Mouse (Mus musculus) adipocyte (in vitro differentiated cells): ENCODE measurements around the gene Efna3.

Experiments
- DNase-seq: peaks from one replicate; pipeline ENCODE4 v3.0.0-alpha.2; 2016; ENCODE audit warnings: low spot score

Efna3 gene

DNA sequence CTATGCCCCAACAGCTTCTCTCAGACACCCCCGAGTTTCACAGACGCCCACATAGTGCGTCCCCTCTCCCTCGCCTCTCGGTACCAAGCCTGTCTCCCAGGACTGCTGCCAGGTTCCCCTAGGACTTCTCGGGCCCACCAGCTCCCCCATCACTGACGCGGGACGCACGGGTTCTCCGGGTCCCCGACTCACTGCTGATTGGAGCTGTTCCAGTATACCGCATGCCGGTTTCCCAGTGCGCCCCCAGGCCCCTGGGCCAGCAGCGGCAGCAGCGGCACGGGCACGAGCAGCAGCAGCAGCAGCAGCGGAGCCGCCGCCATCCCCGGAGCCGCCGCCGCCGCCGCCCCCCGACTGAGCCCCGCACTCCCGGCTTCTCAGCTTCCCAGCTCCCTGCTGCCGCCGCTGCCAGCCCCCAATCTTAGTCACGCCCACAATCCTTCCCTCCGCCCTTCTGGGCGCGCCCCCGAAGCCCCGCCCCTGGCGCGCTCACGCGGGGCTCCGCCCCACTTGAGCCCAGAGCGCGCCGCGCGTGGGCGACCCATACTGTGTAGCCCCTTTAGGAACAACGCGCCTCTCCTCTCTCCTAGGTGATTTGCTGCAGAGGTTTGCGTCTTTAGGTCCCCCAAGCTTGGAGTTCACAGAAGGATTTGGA is at the start of gene Efna3:
Gene Efna3 (minus strand): TSS at position 452 of the 652 bp plus-strand sequence.
- DNase-seq, result no peak

DNA sequence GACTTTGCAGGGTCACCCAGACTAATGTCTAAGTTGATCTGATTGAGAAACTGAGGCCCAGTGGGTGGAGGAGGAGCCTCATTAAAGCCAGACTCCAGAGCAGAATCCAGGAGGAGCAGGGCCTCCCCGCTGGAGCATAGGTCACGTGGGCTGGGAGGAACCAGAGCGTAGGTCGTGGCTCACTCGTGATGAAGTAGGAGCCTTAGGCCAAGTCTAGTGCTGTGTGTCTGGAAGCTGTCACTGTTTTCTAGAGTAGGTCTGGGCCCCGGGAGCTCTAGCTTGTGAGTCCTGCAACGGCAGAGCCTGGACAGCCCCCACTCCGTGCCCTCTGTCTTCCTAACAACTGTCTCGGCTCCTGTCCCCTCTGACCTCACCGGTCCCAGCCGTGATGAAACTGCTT is 44.6 kb upstream of the Efna3 start:
- DNase-seq, result peak; percentile 86

DNA sequence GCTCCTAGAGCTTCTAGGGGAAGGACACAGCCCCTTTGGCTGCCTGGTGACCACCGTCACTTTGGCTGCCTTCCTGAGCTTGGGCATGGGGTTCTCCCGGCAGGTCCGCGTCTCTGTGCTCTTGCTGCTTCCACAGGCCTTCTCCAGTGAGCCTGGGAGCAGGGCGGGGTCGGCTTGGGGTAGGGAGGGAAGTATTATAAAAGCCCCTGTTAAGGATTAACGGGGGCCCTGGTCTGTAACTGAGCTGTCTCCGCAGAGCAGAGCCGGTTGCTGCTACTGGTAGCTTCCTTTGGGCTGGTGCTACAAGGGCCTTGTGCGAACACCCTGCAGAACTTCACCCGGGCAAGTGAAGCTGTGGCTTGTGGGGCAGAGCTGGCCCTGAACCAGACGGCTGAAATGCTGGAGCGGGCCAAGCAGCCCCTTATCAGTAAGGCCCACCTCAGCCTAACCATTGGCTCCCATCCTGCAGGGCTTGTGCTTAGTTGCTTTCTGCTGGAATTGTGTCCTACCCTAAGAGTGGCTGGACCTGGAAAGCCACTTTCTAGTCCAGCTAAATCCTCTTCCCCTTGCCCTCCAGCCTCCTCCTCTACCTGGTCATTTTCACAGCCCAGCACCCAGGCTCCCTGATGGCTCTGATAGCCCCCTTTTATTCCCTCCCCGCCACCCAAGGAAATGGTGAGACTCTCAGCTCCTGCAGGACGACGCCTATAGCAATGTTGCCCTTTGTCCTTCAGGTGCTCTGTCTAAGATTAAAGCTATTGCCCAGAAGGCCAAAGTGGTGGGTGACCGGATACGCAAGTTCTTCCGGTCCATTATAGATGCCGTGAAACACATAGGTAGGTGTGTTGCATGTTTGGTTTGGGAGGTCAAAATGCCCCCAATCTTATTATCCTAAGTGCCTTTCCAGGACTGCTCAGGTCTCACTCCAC is 43.0 kb upstream of the Efna3 start:
- DNase-seq, result no peak

DNA sequence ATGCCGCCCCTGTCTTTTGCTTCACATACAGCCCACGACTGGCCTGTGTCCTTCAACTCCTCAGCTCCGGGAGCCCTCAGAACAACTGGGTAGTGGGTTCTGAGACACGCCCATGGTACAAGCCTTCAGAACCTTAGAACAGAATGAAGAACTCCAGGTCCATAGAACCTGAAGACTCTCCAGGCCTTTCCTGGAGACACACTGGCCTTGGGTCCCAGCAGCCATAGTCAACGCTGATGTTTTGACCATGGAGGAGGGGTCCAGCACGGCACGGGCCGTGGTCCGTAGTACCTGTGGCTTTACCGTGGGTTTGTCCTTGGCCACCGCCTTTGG is 42.4 kb upstream of the Efna3 start, which contains the start of gene Dcst1:
Gene Dcst1 (minus strand): TSS at position 101 of the 333 bp plus-strand sequence.
- DNase-seq, result no peak

GRCm38 (mm10) chr3:89364631-89365030 is 41.9 kb upstream of the Efna3 start:
- no peak for DNase-seq

DNA sequence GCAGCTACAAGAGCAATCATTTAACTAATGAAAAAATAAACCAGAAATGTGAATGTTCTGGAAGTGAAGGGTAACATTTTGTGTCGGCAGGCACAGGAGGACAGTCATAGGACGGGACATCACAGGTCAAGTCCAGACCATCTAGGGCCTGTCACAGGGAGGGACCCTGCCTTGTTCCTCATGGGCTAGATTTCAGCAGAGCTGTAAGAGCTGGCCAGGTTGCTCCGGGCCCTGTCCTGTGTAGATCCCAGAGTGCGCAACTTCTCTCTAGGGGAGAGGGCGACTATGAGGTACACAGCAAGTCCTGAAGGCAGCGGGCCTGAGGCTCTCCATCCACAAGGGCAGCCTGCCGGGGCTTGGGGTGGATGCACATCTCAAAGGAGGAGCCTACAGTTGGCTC is 38.9 kb upstream of the Efna3 start, which contains the start of gene Dcst2:
Gene Dcst2 (plus strand): TSS at position 301 of the 400 bp plus-strand sequence.
- no peak for DNase-seq

DNA sequence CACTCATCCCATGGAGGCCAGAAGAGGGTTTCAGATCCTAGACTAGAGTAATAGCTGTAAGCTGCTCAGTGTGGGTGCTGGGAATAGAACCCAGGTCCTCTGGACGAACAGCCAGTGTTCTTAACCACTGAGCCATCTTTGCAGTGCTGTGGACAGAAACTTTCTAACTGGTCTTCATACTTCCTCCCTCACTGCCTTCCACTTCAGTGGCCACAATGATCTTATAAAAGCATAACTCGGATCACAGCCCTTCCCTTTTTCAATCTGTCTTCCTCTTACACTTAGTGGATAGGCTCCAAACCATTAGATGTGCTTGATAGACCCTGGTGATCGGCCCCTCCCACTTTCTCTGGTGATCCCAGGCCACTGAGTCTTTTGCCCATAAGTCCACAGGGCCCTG is 37.5 kb upstream of the Efna3 start:
- no peak for DNase-seq

- DNase-seq, result peak; percentile 72
Measured at GRCm38 (mm10) chr3:89359630-89360029, 36.9 kb upstream of the Efna3 start.

DNA sequence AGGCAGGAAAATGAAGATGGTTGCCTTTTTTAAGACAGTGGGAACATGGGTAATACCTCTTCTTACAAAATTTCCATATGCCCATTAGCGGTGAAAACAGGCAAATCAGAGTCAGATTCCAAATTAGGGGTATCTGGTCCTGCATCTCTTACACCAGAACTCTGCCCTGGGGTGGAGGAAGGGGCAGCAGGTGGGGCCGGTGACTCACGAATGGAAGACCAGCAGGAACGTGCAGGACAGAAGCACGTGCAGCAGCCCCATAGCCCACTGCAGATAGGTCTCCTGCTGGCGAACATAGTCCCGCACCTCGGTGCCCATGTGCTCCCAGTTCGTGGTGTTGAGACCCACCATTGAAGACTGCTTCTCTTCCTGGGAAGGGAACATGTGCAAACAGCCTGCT is 33.3 kb upstream of the Efna3 start:
- no peak for DNase-seq

GRCm38 (mm10) chr3:89355512-89355902 is 32.7 kb upstream of the Efna3 start:
- no peak for DNase-seq

DNA sequence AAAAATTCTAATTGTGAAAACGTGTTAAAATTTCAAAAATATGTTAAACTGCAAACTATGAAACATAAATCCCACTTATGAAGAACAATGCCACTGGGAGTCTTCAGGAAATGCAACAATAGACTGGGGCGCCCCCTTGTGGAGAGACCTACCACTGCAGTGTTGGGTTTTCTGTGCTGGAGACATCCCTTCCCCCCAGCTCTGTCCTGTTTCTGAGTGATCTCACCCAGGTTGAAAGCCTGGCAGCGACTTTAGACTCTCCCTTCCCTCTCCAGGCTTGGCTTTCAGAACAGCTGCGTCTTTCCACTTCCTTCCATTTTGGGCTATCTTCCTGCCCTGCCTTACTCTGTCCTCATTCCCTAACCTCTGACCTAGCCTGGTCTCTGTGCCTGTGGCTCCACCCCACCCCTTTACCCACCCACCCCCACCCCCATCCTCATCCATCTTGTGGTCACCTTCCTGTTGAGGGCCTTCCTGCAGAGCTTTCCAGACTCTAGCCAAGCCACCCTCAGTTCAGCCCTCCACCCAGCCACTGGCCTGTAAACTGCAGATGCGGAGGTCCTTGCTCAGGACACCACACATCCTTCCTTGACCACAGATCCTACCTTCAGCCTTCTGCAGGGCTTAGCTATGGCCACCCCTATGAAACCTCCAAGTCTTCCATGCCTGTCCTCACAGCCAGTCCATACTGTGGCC is 32.2 kb upstream of the Efna3 start:
- peak; percentile 93 for DNase-seq

- DNase-seq, result peak; percentile 47
Measured at GRCm38 (mm10) chr3:89351271-89351670, 28.5 kb upstream of the Efna3 start.

DNA sequence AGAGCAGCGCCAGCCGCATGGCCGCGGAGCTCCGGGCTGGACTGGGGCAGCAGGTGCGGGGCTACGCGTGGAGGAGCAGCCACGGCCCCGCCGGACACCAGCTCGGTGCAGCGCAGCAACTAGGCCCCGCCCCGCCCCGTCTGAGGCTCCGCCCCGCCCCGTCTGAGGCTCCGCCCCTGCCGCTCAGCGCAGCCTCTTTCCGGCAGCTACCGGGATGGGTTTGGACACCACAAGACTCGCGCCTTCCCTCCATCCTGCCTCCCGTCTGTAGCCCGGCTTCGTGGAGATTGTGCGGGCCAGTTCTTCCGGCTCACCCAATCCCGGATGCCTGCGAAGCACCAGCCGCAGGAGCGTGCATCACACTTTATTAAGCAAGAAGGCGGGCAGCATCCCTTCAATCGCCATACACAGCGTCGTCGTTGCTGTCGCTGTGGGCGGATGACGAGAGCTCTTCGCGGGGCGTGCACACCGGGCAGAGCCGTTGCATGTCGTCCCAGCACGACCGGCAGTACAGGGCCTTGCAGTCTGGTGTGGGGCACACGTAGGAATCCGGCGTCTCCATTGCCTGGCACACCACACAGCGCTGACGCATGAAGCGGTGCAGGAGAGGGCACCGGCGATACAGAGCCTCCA is 27.2 kb upstream of the Efna3 start, which contains the start of gene Adam15:
Gene Adam15 (minus strand): TSS at position 128 of the 633 bp plus-strand sequence.
- DNase-seq, result peak; percentile 85

DNA sequence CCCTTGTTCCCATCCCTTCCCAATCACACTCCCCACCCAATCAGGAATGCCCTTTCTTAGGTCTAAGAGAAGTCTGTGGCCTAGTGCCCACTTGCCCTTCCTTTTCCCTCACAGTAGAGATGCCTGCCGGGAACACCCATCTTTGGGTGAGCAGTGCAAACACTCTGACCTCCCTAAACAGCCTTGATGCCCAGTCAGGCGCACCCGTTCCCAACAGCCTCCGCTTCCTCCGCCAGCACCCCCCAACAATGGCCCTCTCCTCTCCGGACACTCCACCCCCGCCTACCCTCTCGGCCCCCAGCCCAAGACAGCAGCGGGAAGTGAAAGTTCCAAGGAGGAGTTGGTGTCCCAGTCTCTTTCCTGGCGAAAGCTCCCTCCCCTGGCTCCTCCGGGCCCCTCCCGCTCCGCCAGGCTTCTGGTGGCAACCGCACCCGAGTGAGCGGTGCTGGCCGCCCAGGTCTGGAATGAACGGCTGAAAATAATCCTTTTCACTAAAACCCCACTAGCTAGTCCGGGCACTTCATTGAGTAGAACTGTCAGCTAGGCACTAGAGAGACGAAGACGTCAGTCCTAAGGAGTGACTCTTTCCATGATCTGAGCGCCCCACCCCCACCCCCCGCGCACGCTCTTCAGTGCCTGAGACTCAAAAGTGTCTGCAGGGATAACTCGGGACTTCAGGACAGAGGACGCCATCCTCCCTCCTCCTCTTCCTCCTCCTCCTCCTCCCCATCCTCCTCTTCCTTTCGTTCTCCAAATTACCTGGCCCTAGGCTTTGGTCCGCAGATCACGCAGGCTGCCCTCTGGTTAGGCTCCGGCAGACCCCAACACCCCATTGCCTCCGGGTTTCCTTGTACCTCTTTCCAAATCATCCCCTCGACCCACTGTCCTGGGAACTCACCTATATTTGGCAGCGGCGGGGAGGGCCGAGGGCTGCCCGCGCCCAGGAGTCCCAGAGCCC is 26.4 kb upstream of the Efna3 start:
- peak; percentile 72 for DNase-seq

- no peak for DNase-seq
Measured at GRCm38 (mm10) chr3:89347916-89348315, 25.2 kb upstream of the Efna3 start.

DNA sequence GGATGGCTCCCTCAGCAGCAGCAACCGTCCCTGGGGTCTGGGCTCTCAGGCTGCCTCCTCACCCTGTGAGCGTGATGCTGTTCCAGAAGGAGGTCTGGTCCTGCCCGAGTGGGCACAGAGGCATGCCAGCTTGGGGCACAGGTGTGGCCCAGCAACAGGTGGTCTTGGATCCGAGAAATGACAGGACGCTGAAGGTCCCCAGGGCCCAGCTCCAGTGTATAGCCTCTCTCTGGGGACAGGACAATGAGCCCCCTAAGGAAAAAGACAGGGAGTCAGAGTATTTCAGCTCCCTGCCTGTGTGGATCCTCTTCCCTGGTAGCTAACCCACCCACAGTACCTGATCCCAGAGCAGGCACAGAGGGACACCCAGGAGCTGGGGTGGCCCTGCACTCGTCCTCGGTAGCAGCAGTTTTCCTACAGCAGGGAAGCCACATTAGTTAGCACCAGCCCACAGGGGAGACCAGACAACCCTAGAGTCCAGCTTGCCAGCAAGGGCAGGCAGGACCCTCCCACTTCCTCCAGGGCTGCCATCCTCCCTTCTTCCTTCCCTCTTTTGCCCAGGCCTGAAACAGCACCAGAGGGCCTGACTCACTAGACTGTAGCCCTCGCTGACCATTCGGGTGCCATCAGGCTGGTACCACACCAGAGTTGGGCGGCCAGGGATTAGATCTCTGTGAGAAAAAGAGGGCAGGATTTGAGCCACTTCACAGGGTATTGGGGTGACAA is 24.2 kb upstream of the Efna3 start:
- DNase-seq, result no peak

DNA sequence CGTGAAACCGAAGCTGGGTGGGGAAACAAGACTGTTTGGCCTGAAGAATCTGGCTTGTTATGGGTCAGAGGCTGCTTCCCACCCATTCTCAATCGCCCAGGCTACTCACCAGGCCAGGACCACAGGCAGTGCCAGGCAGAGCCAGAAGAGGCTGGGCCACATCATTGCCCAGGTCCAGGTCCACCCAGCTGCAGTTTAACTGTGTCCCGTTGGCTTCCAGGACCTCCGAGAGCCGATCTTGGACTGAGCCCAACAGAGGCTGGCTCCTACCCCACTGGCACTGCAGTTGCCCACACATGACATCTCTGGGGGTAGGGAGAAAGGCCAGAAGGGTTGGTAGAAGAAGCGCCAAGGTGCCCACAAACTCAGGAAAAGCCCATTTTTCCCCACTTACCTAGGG is 20.5 kb upstream of the Efna3 start:
- DNase-seq, result no peak

DNA sequence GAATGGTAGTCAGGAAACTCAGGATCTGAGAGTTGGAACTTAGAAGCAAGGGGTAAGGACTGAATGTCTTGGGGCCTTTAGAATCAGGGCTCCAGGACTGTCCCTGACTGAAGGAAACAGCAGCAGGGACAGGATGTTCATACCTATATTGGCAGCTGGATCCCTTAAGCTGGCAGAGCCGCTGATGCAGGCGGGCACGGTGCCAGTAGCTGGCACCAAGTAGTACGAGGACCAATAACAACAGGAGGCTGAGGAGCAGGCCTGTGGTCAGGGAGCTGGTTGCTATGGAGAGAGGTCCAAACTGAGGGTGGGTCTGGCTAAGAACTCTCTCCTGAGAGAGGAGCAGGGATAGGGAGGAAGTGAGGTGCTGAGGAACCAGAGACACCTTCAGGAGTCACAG is 19.0 kb upstream of the Efna3 start:
- no peak for DNase-seq

DNA sequence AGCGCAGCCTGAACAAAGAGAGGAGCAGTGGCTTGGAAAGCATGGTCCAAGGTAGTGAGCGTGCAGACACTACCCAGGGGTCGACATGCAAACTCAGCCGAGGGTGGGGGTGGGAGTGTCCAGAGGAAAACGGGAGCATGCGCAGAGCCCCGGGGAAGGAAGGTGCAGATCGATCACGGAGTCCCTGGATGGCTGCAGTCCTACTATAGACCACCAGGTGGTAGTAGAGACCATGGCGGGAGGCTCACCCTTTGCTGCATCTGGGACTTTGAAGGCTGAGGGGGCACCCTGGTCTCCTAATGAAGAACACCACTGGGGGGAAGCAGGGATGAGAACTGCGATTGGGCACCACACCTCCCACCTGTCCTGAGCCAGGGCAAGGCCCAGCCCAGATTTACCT is 17.7 kb upstream of the Efna3 start:
- DNase-seq, result peak; percentile 70

- DNase-seq, result peak; percentile 83
Measured at GRCm38 (mm10) chr3:89339416-89339815, 16.7 kb upstream of the Efna3 start.
